Mouse (Mus musculus) adrenal gland, adult 18-20 months (tissue): ENCODE results near the gene Dbil5. TPM values are rescaled to one million over a fixed set of nuclear protein-coding genes. Genes with fewer than 3 reads are reported as not detected.

ENCODE experiments used
- DNase-seq, 2 experiments: peaks; one replicate each; pipeline ENCODE4 v3.0.0; 2021 to 2022; ENCODE audit warnings: low spot score in 2 of 2
- total RNA-seq, 2 experiments: library from RNA; stranded (reverse); gene quantifications; 1 replicate in 1 of 2; 2 replicates in 1 of 2; pipeline ENCODE4 v1.2.3; 2021

Gene Dbil5
- total RNA-seq, 2 experiments from 2014 or later, result 0.60 TPM; not detected in 1

DNA sequence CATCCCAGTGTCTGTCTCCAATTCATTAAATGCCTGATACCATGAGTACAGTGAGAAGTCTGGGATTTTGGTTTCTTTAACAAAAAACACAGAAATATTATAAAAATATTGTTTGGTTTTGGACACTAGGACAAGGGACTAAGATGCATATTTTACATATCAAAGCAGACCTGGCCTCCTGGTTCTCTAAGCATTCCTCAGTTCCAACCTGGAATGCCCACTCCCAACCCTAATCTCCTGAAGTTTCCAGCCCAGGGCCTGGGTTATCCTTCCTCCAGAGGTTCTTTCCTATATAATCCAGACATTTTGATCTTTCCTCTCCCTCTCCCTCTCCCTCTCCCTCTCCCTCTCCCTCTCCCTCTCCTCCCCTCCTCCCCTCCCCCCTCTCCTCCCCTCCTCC, 7.6 kb downstream of the Dbil5 start:
- no peak for DNase-seq

DNA sequence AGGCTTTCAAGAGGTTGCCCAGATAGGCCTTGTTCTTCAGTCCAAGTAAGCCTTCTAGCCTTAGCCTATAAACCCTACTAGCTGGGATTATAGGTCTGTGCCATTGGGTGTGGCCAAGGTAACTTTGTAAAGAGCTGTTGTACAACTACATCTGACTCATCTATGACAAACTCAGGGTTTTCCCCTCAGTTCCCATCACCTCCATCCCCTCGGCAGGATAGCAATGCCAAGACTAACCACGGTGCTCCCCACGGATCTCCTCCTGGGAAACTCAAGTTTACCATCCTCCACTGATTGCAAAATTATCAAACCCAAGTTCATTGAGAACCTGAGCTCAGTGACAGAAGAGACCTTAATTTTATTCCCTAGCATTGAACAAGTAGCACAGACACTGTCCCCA, 18.7 kb downstream of the Dbil5 start:
- no peak for DNase-seq

DNA sequence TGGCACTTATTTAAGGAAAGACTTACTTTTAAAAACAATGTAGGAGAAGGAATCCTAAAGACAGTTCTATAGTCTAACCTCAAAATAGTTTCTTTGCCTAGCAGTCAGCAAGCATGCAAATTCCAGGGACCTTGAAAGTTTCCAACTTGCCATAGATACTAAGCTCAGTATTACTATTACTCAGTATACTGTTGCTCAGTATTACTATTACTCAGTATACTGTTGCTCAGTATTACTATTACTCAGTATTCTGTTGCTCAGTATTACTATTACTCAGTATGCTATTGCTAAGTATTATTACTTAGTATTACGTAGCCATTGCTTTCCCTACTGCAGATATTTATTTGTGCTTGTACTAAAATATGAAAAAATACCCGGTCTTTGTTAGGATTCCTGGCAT, 22.3 kb downstream of the Dbil5 start:
- DNase-seq, result no peak

GRCm38 (mm10) chr11:76242901-76243810, 25.7 kb downstream of the Dbil5 start, which contains the start of the genes Mrm3 and Glod4:
Mrm3 (plus strand) TSS chr11:76243715.
Glod4 (minus strand) TSS chr11:76243725.
- DNase-seq, result peak; percentile 91 to 93

- DNase-seq, result no peak
Observed at GRCm38 (mm10) chr11:76243811-76244546, 26.6 kb downstream of the Dbil5 start.

DNA sequence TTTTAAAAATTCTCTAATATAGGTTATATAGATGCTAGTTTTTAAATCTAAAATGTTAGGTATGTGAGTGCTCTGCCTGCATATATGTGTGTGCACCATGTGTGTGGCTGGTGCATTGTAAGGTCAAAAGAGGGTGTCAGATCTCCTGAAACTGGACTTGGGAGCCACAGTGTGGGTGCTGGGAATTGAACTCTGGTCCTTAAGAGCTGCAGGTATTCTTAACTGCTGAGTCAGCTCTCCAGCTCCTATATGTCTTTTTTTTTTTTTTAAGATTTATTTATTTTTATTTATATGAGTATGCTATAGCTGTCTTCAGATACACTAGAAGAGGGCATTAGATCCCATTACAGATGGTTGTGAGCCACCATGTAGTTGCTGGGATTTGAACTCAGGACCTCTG, 29.0 kb downstream of the Dbil5 start:
- no peak for DNase-seq

GRCm38 (mm10) chr11:76247239-76247638, 29.8 kb downstream of the Dbil5 start:
- DNase-seq, result no peak

DNA sequence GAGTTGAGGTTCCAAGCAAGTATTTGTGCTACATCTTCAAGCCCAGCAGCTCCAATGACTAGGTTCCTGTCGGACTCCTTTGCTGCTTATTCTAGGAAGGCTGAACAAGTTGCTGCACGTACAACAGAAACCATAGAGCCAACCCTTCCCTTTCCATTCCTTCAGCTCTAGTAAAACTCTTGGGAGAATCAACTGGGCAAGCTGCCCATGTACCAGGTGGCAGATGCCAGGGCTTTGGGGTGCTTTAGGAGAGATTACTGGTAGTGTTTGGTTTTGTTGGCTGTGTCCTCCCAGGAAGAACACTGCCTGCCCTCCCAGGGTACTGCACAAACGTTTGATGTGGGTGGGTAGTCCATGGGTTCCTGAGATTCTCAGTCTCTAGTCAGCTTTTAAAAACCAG, 34.6 kb downstream of the Dbil5 start:
- DNase-seq, result no peak

DNA sequence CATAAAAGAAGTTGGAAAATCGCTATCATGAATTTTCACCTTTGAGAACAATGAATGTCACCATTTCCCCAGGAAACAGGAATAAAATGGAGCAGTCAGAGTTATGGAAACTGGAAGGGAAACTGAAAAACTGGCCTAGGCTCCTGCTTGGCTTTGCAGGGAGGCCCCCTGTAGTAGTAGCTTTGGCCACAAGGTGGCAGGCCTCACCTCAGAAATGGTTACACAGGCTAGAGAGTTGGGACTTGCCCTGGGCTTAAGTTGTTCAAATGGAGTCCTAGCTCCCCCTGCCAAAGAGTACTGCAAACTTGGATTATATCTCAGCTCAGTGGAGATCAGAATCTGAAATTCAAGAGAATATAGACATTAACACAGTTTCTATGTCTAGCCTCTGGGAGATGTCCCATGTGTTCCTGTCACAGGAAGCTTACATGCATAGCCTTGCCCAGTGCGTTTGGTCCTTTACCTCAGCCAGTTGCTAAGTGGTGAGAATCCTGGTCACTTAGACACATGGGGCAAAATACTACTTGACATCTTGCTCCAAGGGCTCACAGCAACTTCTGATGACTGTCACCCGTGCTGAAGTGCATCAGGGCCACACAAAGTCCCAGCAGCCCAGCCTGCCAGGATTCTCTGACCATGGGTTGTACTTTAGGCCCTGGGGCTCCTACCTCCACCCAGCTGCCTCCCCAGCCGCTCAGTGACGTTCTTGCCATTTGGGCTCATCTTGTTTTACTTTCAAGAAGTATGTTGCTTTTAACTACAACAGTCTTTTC, 35.9 kb downstream of the Dbil5 start:
- DNase-seq, result peak; percentile 85 to 90

GRCm38 (mm10) chr11:76253918-76254264, 36.5 kb downstream of the Dbil5 start:
- DNase-seq, result no peak

- no peak for DNase-seq
Observed at GRCm38 (mm10) chr11:76255431-76256001, 38.1 kb downstream of the Dbil5 start.

- DNase-seq, result no peak
Observed at GRCm38 (mm10) chr11:76256129-76256528, 38.7 kb downstream of the Dbil5 start.

DNA sequence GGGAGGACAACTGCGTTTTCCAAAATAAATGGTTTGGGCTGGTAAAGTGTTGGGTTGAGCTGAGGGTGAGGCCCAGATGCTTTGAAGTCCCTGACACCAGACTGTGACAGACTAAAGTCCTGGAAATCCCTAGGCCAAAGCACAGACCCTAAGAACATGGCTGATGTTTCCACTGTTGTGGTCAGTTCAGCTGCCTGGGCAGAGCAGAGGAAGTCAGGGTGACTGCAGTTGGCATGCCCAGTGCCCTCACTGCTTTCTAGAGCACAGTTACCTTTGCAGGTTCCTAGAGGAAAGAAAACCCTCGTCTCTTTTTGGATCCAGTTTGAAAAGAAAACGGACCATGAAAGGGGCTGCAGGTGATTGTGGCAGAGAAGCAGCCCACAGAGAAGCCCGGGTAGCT, 40.0 kb downstream of the Dbil5 start:
- DNase-seq, result no peak

DNA sequence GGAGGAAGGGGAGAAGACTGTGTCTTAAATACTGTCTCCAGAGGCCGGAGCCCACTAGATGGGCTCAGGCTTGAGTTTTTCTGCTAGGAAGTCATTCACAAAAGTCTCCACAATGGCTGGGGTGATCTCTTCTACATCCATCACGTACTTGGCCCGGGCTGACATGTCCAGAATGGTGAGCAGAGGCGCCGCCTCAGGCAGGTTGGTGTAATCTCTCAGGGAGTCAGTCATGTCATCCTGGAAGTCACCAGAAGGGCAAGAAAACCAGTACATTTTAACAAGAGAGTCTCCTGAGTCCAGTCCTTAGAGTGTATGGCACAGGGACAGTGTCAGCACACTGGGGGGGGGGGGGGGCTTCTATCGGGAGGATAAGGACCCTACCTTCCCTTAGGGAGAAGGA, 41.1 kb downstream of the Dbil5 start:
- DNase-seq, result no peak

- no peak for DNase-seq
Observed at GRCm38 (mm10) chr11:76260208-76261050, 43.0 kb downstream of the Dbil5 start.

GRCm38 (mm10) chr11:76261224-76261623, 43.8 kb downstream of the Dbil5 start:
- no peak for DNase-seq

DNA sequence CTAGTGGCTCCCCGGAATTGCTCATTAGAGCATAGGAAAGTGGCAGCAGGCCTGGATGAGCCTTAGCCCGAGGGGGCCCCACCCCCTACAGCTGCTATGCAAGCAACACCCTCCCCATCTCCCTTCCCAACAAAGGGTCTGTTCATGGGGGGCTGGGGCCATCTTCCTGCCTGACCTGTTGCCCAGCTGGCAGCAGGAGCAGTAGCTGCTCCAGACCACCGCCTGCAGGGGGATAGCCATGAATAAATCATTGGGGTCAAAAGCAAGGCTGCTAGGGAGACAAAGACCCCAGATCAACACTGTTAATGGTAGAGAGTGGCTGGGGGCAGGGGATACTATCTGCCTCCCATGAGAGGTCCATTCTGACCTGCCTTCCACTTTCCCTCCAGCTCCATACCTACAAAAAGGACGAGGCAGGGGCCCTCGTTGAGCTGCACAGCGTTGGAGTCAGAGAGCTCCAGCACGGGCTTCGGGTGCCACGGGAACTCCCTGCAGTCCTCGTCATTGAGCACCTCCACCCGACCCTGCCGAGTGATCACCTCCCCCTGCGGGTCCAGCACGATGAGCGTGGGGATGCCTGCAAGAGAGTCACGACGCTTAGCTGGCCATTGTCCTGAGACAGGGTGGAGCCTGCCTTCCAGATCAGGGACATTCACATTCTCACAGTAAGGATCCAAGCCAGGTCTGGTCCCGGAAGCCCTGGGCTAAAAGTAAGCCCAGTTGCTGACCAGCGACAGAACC, 45.4 kb downstream of the Dbil5 start:
- no peak for DNase-seq

- DNase-seq, result no peak
Observed at GRCm38 (mm10) chr11:76267550-76267949, 50.1 kb downstream of the Dbil5 start.

DNA sequence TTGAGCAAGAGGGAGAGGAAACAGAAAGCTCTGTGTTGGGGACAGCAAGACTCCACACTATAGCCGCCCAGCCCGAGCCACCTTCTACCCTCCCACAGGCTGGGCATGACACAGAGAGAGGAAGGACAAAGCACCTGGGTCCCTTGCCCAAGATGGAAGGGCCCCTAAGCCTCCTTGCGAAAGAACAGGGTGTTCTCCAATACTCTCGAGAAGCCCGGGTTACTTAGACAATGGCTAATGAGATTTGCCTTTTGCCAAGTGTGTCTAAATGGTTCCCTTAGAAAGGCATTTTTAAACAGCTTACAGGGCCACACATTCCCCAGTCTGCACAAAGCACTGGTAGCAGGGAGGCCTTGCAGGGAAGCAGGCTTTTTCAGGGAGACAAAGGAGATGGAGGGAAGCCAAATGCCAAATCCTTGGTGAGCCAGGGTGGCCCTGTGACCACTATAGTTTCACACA, 50.6 kb downstream of the Dbil5 start:
- no peak for DNase-seq
